Comparison of ENCODE assay signal across 25 mouse cellular contexts in genomic region chr14:37027951-37028350, GRCm38 (mm10). TPM values are rescaled to one million over a fixed set of nuclear protein-coding genes. Genes with fewer than 3 reads are reported as not detected.
"Had no signal": no experiment of that assay in that cellular context is flagged by ENCODE, and none has a peak within 500 bp of the region (broad histone marks: within the 10 kb centered on the region; RNA-seq: fewer than 3 reads in every experiment).

No protein-coding gene starts in this region.

- H3K9ac ChIP-seq: lung, embryonic 14.5 days; midbrain, embryonic 12.5 days; neural tube, embryonic 13.5 days; neural tube, embryonic 15.5 days had no signal

- H3K27ac ChIP-seq: midbrain, embryonic 10.5 days; midbrain, embryonic 12.5 days; neural tube, embryonic 13.5 days; neural tube, embryonic 15.5 days had no signal

- H3K4me2 ChIP-seq: lung, embryonic 14.5 days; midbrain, embryonic 12.5 days; neural tube, embryonic 13.5 days; neural tube, embryonic 15.5 days had no signal

- H3K4me3 ChIP-seq: midbrain, embryonic 10.5 days; midbrain, embryonic 12.5 days; myocyte; neural tube, embryonic 13.5 days; neural tube, embryonic 15.5 days had no signal

- H3K27me3 ChIP-seq: midbrain, embryonic 12.5 days; neural tube, embryonic 13.5 days; neural tube, embryonic 15.5 days had no signal

- H3K9me3 ChIP-seq: midbrain, embryonic 10.5 days; midbrain, embryonic 12.5 days; neural tube, embryonic 13.5 days; neural tube, embryonic 15.5 days had no signal

- H3K36me3 ChIP-seq: midbrain, embryonic 10.5 days; midbrain, embryonic 12.5 days; neural tube, embryonic 13.5 days; neural tube, embryonic 15.5 days had no signal

- DNase-seq: lung, adult 18-20 months; lung, embryonic 14.5 days; lung, postnatal 10 days; lung, postnatal 4 days; right cerebral cortex, adult 18-20 months; right cerebral cortex, postnatal 25 days; spleen, adult 18-20 months; thymus, adult 18-20 months; thymus, postnatal 14 days; thymus, postnatal 36 days had no signal

- ATAC-seq: midbrain, embryonic 16.5 days had no signal

- H3K4me1 ChIP-seq: midbrain, embryonic 10.5 days; midbrain, embryonic 12.5 days had no signal

RNA-seq across cellular contexts. Expression of gene Rgr, which starts 20.8 kb away (rescaled TPM):
- total RNA-seq: megakaryocyte, adult 5-6 weeks; megakaryocyte-erythroid progenitor cell, adult 5-6 weeks had no signal
- polyA plus RNA-seq: lung, embryonic 14.5 days; lung, embryonic 16.5 days; midbrain, embryonic 10.5 days; midbrain, embryonic 12.5 days; midbrain, embryonic 16.5 days; myocyte; neural tube, embryonic 11.5 days; neural tube, embryonic 13.5 days; neural tube, embryonic 15.5 days; small intestine, adult 2 months; stomach, embryonic 14.5 days; stomach, embryonic 16.5 days; thymus, postnatal 0 days had no signal

RNA-seq across cellular contexts. Expression of gene Lrit1, which starts 26.7 kb away (rescaled TPM):
- total RNA-seq: megakaryocyte, adult 5-6 weeks; megakaryocyte-erythroid progenitor cell, adult 5-6 weeks had no signal
- polyA plus RNA-seq: lung, embryonic 14.5 days; lung, embryonic 16.5 days; midbrain, embryonic 10.5 days; midbrain, embryonic 12.5 days; midbrain, embryonic 14.5 days; midbrain, embryonic 16.5 days; myocyte; neural tube, embryonic 11.5 days; neural tube, embryonic 13.5 days; neural tube, embryonic 15.5 days; small intestine, adult 2 months; stomach, embryonic 14.5 days; stomach, embryonic 16.5 days; thymus, postnatal 0 days had no signal

RNA-seq across cellular contexts. Expression of gene Lrit2, which starts 39.8 kb away (rescaled TPM):
- total RNA-seq: megakaryocyte, adult 5-6 weeks; megakaryocyte-erythroid progenitor cell, adult 5-6 weeks had no signal
- polyA plus RNA-seq: lung, embryonic 14.5 days; lung, embryonic 16.5 days; midbrain, embryonic 10.5 days; midbrain, embryonic 12.5 days; midbrain, embryonic 14.5 days; midbrain, embryonic 16.5 days; myocyte; neural tube, embryonic 11.5 days; neural tube, embryonic 13.5 days; neural tube, embryonic 15.5 days; small intestine, adult 2 months; stomach, embryonic 14.5 days; stomach, embryonic 16.5 days; thymus, postnatal 0 days had no signal
